Mouse (Mus musculus) kidney, adult 2 months (tissue): ENCODE data around the gene Gabarapl2.

Experiments used
- CTCF ChIP-seq: fragments of 200-500 bp; conservative IDR thresholded peaks from 2 replicates; pipeline ENCODE4 v1.5.1; 2011; ENCODE audit warnings: low read depth, mild to moderate bottlenecking, control low read depth, low read length, moderate library complexity, mixed read lengths; ENCODE audit not compliant: insufficient read depth, insufficient read length
- POLR2A ChIP-seq: fragments of 200-500 bp; IDR thresholded peaks from one replicate; pipeline ENCODE4 v1.6.1; 2011; ENCODE audit warnings: low read depth, low read length, control low read depth

GRCm38 (mm10) chr8:111947144-111947543, 6.6 kb downstream of the Gabarapl2 start:
- TF ChIP-seq CTCF: no peak
- no peak for TF ChIP-seq POLR2A
